Mouse (Mus musculus) heart, embryonic 13.5 days (tissue): ENCODE measurements around the gene Lctl. TPM values are rescaled to one million over a fixed set of nuclear protein-coding genes. Genes with fewer than 3 reads are reported as not detected.

ENCODE experiments used
- polyA plus RNA-seq: library from polyadenylated mRNA; unstranded; fragments of >200 nt; fragmentation: Nextera tagmentation; extraction: Ambion mirVana; gene quantifications from 2 replicates; pipeline ENCODE4 v1.2.1, GENCODE M21; 2015

Lctl gene
- polyA plus RNA-seq, 1 experiment from 2014 or later: not detected

Other genes starting within 250 kb of the Lctl start
- 18.5 and 19.3 TPM in 2 replicates for gene Smad6, start 95.1 kb upstream of the Lctl start, polyA plus RNA-seq
- 19.9 and 21.7 TPM in 2 replicates for gene Zwilch, start 56.0 kb downstream of the Lctl start, polyA plus RNA-seq
- 707 and 780 TPM in 2 replicates for gene Rpl4, start 56.2 kb downstream of the Lctl start, polyA plus RNA-seq
- gene Snapc5, start 62.1 kb downstream of the Lctl start, polyA plus RNA-seq: 26.5 and 31.1 TPM in 2 replicates
- gene Uchl4, start 118.1 kb downstream of the Lctl start, polyA plus RNA-seq: 1.6 and 1.7 TPM in 2 replicates
- gene Map2k1, start 136.5 kb downstream of the Lctl start, polyA plus RNA-seq: 79.0 and 86.7 TPM in 2 replicates
- 129 and 133 TPM in 2 replicates for gene Tipin, start 164.4 kb downstream of the Lctl start, polyA plus RNA-seq
- gene Dis3l, start 224.1 kb downstream of the Lctl start, polyA plus RNA-seq: 16.2 and 18.1 TPM in 2 replicates